Mouse (Mus musculus) ES-Bruce4 (cell line): ENCODE measurements around the gene Cfap58.

ENCODE experiments used
- CTCF ChIP-seq: IDR thresholded peaks from one replicate; pipeline ENCODE4 v1.8.1; 2011; ENCODE audit warnings: low read depth, low read length
- POLR2A ChIP-seq: IDR thresholded peaks from one replicate; pipeline ENCODE4 v1.8.1; 2011; ENCODE audit warnings: low read length; ENCODE audit not compliant: insufficient read depth

DNA sequence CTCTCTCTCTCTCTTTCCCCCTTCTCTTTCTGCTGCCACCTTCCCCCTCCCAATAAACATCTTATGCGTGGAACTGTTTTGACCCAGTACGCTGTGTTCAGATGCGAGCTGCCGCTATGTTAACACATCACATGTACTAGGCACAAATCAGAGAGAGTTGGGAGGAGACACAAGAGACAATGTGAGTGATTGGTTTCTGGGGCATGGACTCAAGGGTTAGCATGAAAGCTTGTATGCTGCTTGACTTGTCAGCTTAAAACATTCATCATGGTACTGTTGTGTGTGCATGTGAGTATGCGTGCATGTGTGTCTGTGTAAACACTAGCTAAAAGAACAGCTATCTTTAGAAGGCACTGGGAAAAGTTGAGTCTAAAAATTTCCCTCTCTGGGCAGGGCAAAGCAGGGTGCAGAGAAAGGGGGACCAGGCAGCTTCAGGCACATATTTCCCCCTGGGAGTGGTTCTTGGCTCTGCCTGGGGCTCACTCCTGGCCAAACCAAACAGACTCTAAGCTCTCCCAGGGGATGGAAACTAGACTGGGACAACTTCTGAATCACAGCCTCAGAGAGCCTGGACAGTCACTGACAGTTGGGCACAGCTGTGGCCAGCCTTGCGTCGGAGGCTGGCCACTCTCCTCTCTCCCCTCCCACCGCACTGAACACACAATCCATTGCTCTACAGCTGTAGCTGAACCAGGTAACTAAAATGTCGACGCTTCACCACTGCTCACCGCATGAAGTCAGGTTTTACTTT, 45.7 kb upstream of the Cfap58 start:
- TF ChIP-seq POLR2A (no peak), CTCF (no peak)
